Mouse (Mus musculus): ENCODE data around the gene Slc25a13.
A peak's percentile ranks its signal among the peaks of the same experiment; 100 is the strongest.

Gene Slc25a13

GRCm38 (mm10) chr6:6168566-6169134, 48.3 kb downstream of the Slc25a13 start:
- no peak for DNase-seq (ENCODE audit: low spot score in 2 of 2)

DNA sequence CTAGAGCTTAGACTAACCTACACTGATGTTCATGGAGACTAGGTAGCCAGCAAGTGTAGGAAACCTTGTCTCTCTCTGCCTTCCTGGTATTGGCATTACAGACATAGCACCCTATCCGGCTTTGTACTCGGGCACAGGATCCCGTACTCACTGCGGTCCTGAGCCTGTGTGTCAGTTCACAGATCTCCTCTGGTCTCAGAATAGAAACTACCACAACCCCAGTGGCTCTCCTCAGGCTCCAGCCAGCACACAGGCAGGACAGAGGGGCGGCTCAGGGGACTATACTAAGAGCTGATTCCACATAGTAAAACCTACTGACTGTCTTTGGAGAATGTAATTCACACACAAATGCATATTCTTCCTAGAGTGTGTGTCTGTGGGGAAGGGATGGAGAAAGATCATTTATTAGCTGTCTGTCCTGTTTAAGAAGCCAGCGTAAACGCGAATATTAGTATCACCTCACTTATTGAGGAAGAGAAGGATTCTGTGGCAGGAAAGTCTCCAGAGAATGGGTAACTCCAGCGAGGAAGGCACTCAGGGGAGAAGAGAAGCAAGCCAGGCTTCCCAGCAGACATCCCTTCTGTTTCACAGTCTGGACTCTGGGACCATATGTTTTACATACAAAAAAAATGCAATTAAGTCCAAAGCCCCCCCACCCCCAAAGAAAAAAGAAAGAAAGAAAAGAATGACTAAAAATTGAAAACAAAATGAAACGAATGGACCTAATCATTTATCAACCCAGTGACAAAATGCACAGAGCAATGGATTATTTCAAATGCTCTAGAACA, 49.4 kb downstream of the Slc25a13 start:
- no peak for DNase-seq (ENCODE audit: low spot score in 2 of 2)

GRCm38 (mm10) chr6:6162993-6163623, 53.9 kb downstream of the Slc25a13 start:
- no peak for DNase-seq (ENCODE audit: low spot score in 2 of 2)

GRCm38 (mm10) chr6:6162146-6162545, 54.8 kb downstream of the Slc25a13 start:
- no peak for DNase-seq (ENCODE audit: low spot score in 2 of 2)

- peak in 1 of 2 experiments; percentile 36 for DNase-seq (ENCODE audit: low spot score in 2 of 2)
Measured at GRCm38 (mm10) chr6:6160645-6161426, 56.1 kb downstream of the Slc25a13 start.

- DNase-seq (ENCODE audit: low spot score in 2 of 2), result no peak
Measured at GRCm38 (mm10) chr6:6159221-6159859, 57.6 kb downstream of the Slc25a13 start.

- DNase-seq (ENCODE audit: low spot score in 2 of 2), result no peak
Measured at GRCm38 (mm10) chr6:6153426-6153825, 63.5 kb downstream of the Slc25a13 start.

- no peak for DNase-seq (ENCODE audit: low spot score in 2 of 2)
Measured at GRCm38 (mm10) chr6:6150811-6151210, 66.2 kb downstream of the Slc25a13 start.

- no peak for DNase-seq (ENCODE audit: low spot score in 2 of 2)
Measured at GRCm38 (mm10) chr6:6149751-6150150, 67.2 kb downstream of the Slc25a13 start.

- no peak for DNase-seq (ENCODE audit: low spot score in 2 of 2)
Measured at GRCm38 (mm10) chr6:6149329-6149728, 67.6 kb downstream of the Slc25a13 start.

DNA sequence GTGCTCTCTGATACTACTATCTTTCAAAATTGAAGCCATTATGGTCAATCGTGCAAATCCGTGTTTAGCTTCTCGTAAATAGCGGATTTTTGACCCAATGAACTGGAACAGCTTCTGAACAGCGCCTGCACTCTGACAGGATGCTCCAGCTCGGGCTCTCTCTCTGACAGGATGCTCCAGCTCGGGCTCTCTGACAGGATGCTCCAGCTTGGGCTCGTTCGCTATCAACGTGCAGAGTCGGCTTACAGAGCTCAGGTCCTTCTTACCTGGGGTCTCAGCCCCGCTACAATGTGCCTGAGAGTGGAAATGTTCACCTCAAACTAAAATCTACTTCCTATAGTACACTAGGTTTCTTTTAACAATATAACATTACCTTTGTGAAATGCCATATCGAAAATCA, 71.6 kb downstream of the Slc25a13 start:
- DNase-seq (ENCODE audit: low spot score in 2 of 2), result no peak

DNA sequence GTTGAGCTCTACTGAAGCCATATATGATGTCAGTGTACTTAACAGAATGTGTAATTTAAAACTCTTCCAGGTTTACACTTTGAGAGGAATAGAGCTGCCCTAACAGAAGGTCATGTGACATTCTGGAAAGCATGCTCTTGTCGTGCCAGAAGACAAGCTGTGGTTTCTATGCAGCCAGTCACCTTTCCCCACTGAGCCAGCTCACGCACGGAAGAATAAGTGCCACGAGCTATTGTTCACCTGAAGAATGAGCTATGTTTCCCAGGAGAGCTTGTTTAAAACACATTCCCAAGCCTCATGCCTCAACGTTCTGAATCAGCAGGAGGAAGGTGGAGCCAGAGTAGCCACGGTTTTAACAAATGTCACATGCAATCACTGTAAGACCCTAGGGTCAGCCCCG, 73.4 kb downstream of the Slc25a13 start:
- no peak for DNase-seq (ENCODE audit: low spot score in 2 of 2)

DNA sequence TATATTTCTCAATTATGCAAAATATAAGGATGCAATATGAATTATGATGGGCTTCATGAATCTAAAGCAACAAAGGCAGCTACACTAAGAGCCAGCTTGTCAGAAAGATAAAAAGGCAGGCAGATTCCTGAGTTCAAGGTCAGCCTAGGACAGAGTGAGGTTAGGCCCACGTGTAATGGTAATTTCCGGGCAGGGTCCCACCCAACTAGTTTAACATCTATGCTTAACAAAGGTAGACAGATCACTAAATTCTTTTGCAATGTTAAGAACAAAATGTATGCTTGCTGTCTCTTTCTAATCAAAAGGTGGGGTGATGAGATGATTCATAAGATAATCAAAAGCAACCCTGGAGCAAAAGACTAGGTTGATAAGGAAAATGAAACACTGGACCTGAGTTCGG, 76.6 kb downstream of the Slc25a13 start:
- no peak for DNase-seq (ENCODE audit: low spot score in 2 of 2)

DNA sequence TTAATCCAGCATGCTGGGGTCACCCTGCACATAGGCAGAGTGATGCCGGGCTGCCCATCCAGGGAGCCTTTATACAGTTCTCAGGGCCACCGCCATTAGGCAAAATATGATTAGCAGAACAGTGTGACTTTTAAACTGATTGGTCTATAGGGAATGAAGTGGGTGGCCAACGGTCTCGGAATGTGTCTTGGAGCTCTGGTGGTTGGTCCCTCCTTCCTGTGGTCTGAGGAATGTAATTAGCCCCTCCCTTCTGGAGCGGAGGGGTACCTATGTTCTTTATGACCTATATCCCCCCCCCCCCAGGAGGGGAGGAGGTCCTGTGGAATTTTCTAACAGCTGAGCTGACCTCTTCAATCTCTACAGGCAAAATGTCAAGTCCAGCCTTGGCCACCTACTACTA, 77.9 kb downstream of the Slc25a13 start:
- no peak for DNase-seq (ENCODE audit: low spot score in 2 of 2)

DNA sequence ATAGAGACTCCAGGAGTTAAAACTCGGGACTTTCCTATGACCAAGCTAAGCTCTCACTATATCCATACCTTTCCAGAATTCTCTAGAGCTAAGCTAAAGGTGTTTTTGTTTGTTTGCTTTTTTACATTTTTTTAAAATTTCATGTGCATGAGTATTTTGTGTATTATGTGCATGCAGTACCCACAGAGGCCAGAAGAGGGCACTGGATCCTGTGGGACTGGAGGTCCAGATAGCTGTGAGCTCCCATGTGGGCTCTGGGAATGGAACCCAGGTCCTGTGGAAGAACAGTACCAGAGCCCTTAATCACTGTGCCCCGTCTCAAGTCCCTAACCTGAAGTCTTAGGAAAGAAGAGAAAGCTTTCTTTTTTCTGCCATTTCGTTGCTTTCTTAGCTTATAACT, 80.2 kb downstream of the Slc25a13 start:
- no peak for DNase-seq (ENCODE audit: low spot score in 2 of 2)

DNA sequence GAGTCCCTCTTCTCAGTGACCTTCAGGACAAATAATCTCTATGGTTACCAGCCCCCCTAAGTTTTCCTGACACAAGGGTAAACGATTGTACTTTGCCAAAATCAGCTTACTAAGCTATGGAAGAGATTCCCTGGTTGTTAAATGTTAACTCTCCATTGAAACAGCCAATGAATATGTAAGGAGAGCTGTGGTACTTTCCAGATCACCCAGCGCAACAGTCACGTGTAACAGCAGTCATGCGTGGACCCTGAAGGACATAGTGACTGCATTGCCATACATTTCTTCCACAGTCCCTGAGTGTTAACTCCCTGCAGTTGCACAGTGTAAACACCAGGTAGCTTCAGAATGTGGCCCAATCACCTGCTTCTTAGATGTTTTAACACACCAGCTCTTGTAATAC, 82.0 kb downstream of the Slc25a13 start:
- DNase-seq (ENCODE audit: low spot score in 2 of 2), result no peak

- DNase-seq (ENCODE audit: low spot score in 2 of 2), result no peak
Measured at GRCm38 (mm10) chr6:6133556-6134050, 83.4 kb downstream of the Slc25a13 start.

GRCm38 (mm10) chr6:6132047-6132446, 84.9 kb downstream of the Slc25a13 start:
- no peak for DNase-seq (ENCODE audit: low spot score in 2 of 2)

- DNase-seq (ENCODE audit: low spot score in 2 of 2), result no peak
Measured at GRCm38 (mm10) chr6:6125620-6126019, 91.4 kb downstream of the Slc25a13 start.

DNA sequence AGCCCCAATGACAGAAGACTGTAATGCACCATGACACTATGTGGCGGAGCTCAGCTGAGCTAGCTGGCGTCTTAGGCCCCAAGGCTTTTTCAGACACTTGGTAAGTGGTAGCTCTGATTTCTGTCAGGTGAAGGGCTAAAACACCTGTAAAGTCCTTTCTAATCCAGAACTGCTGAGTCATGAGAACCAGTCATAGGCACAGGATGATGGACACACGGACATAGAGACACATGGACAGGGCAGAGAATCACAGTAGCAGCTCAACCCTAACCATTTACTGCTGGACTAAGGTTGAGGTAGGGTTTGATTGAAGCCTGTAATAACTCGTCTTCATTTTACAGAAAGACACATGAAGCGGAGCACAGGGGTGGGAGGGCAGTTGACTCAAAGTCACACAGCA, 95.1 kb downstream of the Slc25a13 start:
- DNase-seq (ENCODE audit: low spot score in 2 of 2), result no peak

DNA sequence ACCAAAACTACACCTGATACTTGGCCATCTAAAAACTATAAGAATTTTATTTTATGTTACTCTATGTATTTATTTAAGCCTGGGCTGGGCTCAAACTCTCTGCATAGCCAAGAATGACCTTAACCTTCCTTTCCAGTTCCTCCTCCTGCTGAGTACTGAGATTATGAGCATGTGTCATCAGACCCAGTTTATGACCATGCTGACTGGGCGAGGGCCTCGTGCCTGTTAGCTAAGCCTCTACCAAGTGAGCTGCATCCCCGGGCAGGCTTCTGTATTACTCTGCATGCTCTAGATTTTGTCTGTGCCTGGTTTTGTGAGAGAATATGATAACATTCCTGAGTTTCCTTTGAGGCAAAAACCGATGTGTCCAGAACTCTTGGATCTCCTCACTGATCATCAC, 96.1 kb downstream of the Slc25a13 start:
- no peak for DNase-seq (ENCODE audit: low spot score in 2 of 2)

- no peak for DNase-seq (ENCODE audit: low spot score in 2 of 2)
Measured at GRCm38 (mm10) chr6:6115771-6116170, 101.2 kb downstream of the Slc25a13 start.
